Mouse (Mus musculus) kidney, embryonic 14.5 days (tissue): ENCODE results near the gene Dlg2. TPM values are rescaled to one million over a fixed set of nuclear protein-coding genes. Genes with fewer than 3 reads are reported as not detected.

Source experiments
- ATAC-seq: fragments of 200-750 bp; cut with Nextera tagmentation; 2 replicates; pipeline ENCODE4 v1.8.0; 2017; ENCODE audit warnings: moderate number of reproducible peaks, mild to moderate bottlenecking, moderate TSS enrichment, moderate library complexity; ENCODE audit not compliant: low FRiP score, low TSS enrichment
- H3K27ac ChIP-seq: fragments of 300-500 bp; sonication (generic); 2 replicates; pipeline ENCODE4 v1.5.1; 2014; ENCODE audit warnings: low read depth, mild to moderate bottlenecking, low read length, moderate library complexity, mixed read lengths
- H3K27me3 ChIP-seq: fragments of 300-500 bp; sonication (generic); 2 replicates; pipeline ENCODE4 v1.6.1; 2014; ENCODE audit warnings: mild to moderate bottlenecking, low read length; ENCODE audit not compliant: control insufficient read depth, insufficient read depth
- H3K36me3 ChIP-seq: fragments of 300-500 bp; sonication (generic); 2 replicates; pipeline ENCODE4 v1.6.1; 2014; ENCODE audit warnings: low read length, mixed read lengths; ENCODE audit not compliant: control insufficient read depth, insufficient read depth
- H3K4me1 ChIP-seq: fragments of 300-500 bp; sonication (generic); 2 replicates; pipeline ENCODE4 v1.6.1; 2014; ENCODE audit warnings: low read length, mixed read lengths; ENCODE audit not compliant: control insufficient read depth, insufficient read depth
- H3K4me2 ChIP-seq: fragments of 300-500 bp; sonication (generic); replicated peaks from 2 replicates; pipeline ENCODE4 v1.6.1; 2014; ENCODE audit warnings: low read depth, mild to moderate bottlenecking, low read length
- H3K4me3 ChIP-seq: fragments of 300-500 bp; sonication (generic); 2 replicates; pipeline ENCODE4 v1.5.1; 2014; ENCODE audit warnings: mild to moderate bottlenecking, low read length
- H3K9ac ChIP-seq: fragments of 300-500 bp; sonication (generic); 2 replicates; pipeline ENCODE4 v1.6.1; 2014; ENCODE audit warnings: low read depth, mild to moderate bottlenecking, low read length, moderate library complexity
- H3K9me3 ChIP-seq: fragments of 300-500 bp; sonication (generic); 2 replicates; pipeline ENCODE4 v1.6.1; 2016; ENCODE audit warnings: low read length; ENCODE audit not compliant: control insufficient read depth
- WGBS: fragments of 180-500 bp; shearing (Covaris S2); extraction: QIAGEN DNeasy Blood & Tissue Kit; methylation state at CpG from one replicate; pipeline ENCODE4 v1.1.7; 2014; 5-methylcytosine and 5-hydroxymethylcytosine counted together
- polyA plus RNA-seq: library from polyadenylated mRNA; unstranded; fragments of >200 nt; fragmentation: Nextera tagmentation; extraction: Ambion mirVana; gene quantifications from 2 replicates; pipeline ENCODE4 v1.2.1, GENCODE M21; 2014

Dlg2 gene
- polyA plus RNA-seq, 1 experiment from 2014 or later = 0.97 TPM

GRCm38 (mm10) chr7:92486878-92487277, 2010.4 kb downstream of the Dlg2 start:
- H3K27ac ChIP-seq = no peak overlapping the region
- no peak for ATAC-seq
- H3K4me2 ChIP-seq = no peak overlapping the region
- H3K36me3 ChIP-seq = no peaks in the 10 kb centered on the region
- H3K4me3 ChIP-seq = no peak overlapping the region
- WGBS = 92% methylated on average over 4 of the region's 4 CpGs
- H3K4me1 ChIP-seq = no peaks in the 10 kb centered on the region
- H3K9me3 ChIP-seq = no peaks in the 10 kb centered on the region; the same call in 1 of the 2 replicates
- no peaks in the 10 kb centered on the region for H3K27me3 ChIP-seq
- no peak overlapping the region for H3K9ac ChIP-seq

GRCm38 (mm10) chr7:92492262-92492661, 2015.8 kb downstream of the Dlg2 start:
- Histone ChIP-seq H3K27ac (no peak overlapping the region), H3K9ac (no peak overlapping the region), H3K9me3 (no peaks in the 10 kb centered on the region), H3K36me3 (no peaks in the 10 kb centered on the region), H3K4me1 (no peaks in the 10 kb centered on the region), H3K4me2 (no peak overlapping the region), H3K4me3 (no peak overlapping the region), H3K27me3 (no peaks in the 10 kb centered on the region)
- 97% methylated on average over 1 of the region's 1 CpGs for WGBS
- ATAC-seq = no peak

GRCm38 (mm10) chr7:92493521-92493920, 2017.0 kb downstream of the Dlg2 start:
- no peak overlapping the region for H3K27ac ChIP-seq
- ATAC-seq = no peak
- 90% methylated on average over 2 of the region's 2 CpGs for WGBS

More at GRCm38 (mm10) chr7:92493521-92493920, 2017.0 kb downstream of the Dlg2 start:
- Histone ChIP-seq H3K4me3 (no peak overlapping the region), H3K9ac (no peak overlapping the region), H3K27me3 (no peaks in the 10 kb centered on the region), H3K9me3 (no peaks in the 10 kb centered on the region), H3K4me2 (no peak overlapping the region), H3K36me3 (no peaks in the 10 kb centered on the region), H3K4me1 (no peaks in the 10 kb centered on the region)

Other genes starting within 250 kb of the Dlg2 start
- gene Ccdc83, start 210.9 kb upstream of the Dlg2 start, polyA plus RNA-seq = not detected in 2 replicates
- 3.8 and 9.2 TPM in 2 replicates for gene Sytl2, start 174.4 kb upstream of the Dlg2 start, polyA plus RNA-seq
- gene Ccdc89, start 50.1 kb upstream of the Dlg2 start, polyA plus RNA-seq = 1.8 and 2.4 TPM in 2 replicates
- gene Crebzf, start 33.9 kb upstream of the Dlg2 start, polyA plus RNA-seq = 54.2 and 55.3 TPM in 2 replicates
- 113 and 132 TPM in 2 replicates for gene Tmem126a, start 19.4 kb upstream of the Dlg2 start, polyA plus RNA-seq
- 33.1 and 33.5 TPM in 2 replicates for gene Tmem126b, start 671 bp upstream of the Dlg2 start, polyA plus RNA-seq